Mouse (Mus musculus) midbrain, embryonic 13.5 days (tissue): ENCODE measurements around the gene Ttf2. TPM values are rescaled to one million over a fixed set of nuclear protein-coding genes. Genes with fewer than 3 reads are reported as not detected.

ENCODE experiments used
- ATAC-seq: fragments of 200-750 bp; cut with Nextera tagmentation; 2 replicates; pipeline ENCODE4 v1.8.0; 2017; ENCODE audit warnings: mild to moderate bottlenecking, moderate TSS enrichment, moderate library complexity
- H3K27ac ChIP-seq: fragments of 300-500 bp; sonication (generic); 2 replicates; pipeline ENCODE4 v1.5.1; 2015; ENCODE audit warnings: inconsistent platforms, mild to moderate bottlenecking, moderate library complexity
- H3K27me3 ChIP-seq: fragments of 300-500 bp; sonication (generic); 2 replicates; pipeline ENCODE4 v1.6.1; 2015; ENCODE audit warnings: mild to moderate bottlenecking, inconsistent platforms
- H3K36me3 ChIP-seq: fragments of 300-500 bp; sonication (generic); 2 replicates; pipeline ENCODE4 v1.6.1; 2015; ENCODE audit warnings: mild to moderate bottlenecking, inconsistent platforms
- H3K4me1 ChIP-seq: fragments of 300-500 bp; sonication (generic); replicated peaks from 2 replicates; pipeline ENCODE4 v1.6.1; 2015; ENCODE audit warnings: inconsistent platforms
- H3K4me2 ChIP-seq: fragments of 300-500 bp; sonication (generic); replicated peaks from 2 replicates; pipeline ENCODE4 v1.6.1; 2015; ENCODE audit warnings: moderate library complexity, mild to moderate bottlenecking, inconsistent platforms
- H3K4me3 ChIP-seq: fragments of 300-500 bp; sonication (generic); replicated peaks from 2 replicates; pipeline ENCODE4 v1.5.1; 2015; ENCODE audit warnings: mild to moderate bottlenecking, inconsistent platforms
- H3K9ac ChIP-seq: fragments of 300-500 bp; sonication (generic); replicated peaks from 2 replicates; pipeline ENCODE4 v1.6.1; 2015; ENCODE audit warnings: mild to moderate bottlenecking, inconsistent platforms
- H3K9me3 ChIP-seq: fragments of 300-500 bp; sonication (generic); 2 replicates; pipeline ENCODE4 v1.6.1; 2016; ENCODE audit warnings: mild to moderate bottlenecking, inconsistent platforms
- WGBS: fragments of 180-500 bp; shearing (Covaris S2); methylation state at CpG from one replicate; pipeline ENCODE4 v1.1.7; 2015; 5-methylcytosine and 5-hydroxymethylcytosine counted together
- polyA plus RNA-seq: library from polyadenylated mRNA; unstranded; fragments of >200 nt; fragmentation: Nextera tagmentation; extraction: Ambion mirVana; gene quantifications from 2 replicates; pipeline ENCODE4 v1.2.1, GENCODE M21; 2015

Ttf2 gene
- polyA plus RNA-seq, result 8.3 TPM in 2 replicates

DNA sequence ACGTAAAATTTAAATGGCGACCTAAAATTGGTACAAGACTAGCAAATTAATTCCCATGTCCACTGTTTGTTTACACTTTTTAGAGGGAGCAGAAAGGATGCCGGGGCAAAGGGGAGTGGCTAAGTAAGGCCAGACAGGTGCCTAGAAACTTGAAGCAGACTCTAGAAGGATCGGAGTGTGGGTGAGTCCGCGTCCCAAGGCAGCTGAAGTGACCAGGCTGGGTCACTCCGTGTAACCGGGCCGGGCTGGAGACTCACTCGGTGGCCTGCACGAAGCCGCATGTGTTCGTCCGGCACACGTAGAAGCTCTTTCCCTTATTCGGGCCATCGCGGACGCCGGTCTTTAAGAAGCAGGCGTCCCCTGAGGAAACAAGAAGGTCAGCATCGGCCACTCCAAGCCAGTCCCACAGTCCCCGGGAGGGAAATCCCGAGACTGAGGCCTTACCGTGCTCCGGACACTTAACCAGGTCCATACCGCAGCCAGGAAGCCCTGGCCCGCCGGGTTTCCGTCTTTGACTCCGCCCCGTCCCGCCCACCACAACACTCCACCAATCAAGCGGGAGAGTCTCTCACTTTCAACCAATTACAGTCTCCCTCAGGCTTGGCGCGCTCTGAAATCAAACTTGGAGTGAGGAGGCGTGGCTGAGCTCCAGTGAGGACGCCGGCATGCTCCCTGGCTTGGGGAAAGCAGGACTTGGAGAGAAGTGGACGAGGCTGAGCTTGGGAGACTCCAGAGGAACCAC is at the start of gene Ttf2:
TSS of gene Ttf2 (minus strand) at position 488 of the 742 bp plus-strand sequence.
- peak within 1 kb of the TSS; percentile 67 for H3K9ac ChIP-seq
- H3K4me2 ChIP-seq, result peak within 1 kb of the TSS; percentile 81
- peaks cover 10% of the 10 kb centered on the region for H3K4me1 ChIP-seq
- under 1% methylated on average over 40 of the region's 40 CpGs for WGBS
- peak; percentile 98 for ATAC-seq
- no peak within 1 kb of the TSS for H3K27ac ChIP-seq
- H3K36me3 ChIP-seq, result no peaks in the 10 kb centered on the region
- H3K9me3 ChIP-seq, result no peaks in the 10 kb centered on the region
- peak within 1 kb of the TSS; percentile 63 for H3K4me3 ChIP-seq
- H3K27me3 ChIP-seq, result no peaks in the 10 kb centered on the region

DNA sequence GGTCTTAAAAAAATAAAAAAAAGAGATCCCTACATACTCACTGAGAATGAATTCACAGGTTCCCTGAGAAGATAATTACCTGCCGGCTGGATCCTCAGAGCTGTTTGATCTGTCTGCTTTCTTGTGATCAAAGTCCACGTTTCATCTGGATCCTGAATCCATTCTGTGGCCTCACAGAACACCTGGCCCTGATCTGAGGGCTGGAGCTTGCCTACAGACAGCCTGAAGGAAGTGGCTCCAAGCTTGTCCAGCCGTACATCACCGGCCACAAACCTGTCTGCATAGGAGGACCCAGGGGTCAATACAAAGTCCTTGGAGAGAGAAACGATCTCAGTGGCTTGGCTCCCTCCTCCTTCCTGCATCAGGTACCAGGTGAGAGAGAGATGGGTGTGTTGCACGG is 49.0 kb upstream of the Ttf2 start:
- Histone ChIP-seq H3K36me3 (no peaks in the 10 kb centered on the region), H3K27ac (no peak overlapping the region), H3K9ac (no peak overlapping the region), H3K9me3 (no peaks in the 10 kb centered on the region), H3K4me1 (no peaks in the 10 kb centered on the region; the same call in 1 of the 2 replicates), H3K27me3 (no peaks in the 10 kb centered on the region), H3K4me3 (no peak overlapping the region), H3K4me2 (no peak overlapping the region)
- no peak for ATAC-seq
- 83% methylated on average over 6 of the region's 6 CpGs for WGBS

DNA sequence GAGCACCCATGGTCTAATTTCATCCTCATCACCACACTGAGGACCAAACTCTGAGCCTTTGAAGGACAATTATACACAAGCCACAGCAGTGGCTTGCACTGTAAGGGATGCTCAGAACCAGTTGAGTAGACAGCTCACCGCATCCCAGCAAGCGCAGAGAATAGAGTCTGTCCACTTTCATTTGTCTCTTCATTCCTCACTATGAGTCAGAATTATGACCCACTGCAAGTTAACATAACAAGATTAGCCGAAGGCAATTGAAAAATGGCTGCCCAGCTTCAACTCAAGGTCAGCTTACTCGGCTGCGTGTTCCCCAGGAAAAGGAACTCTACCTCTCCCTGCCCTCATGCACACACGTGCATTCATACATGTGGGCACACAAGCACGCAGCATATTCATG is 46.6 kb upstream of the Ttf2 start:
- 85% methylated on average over 7 of the region's 7 CpGs for WGBS
- no peaks in the 10 kb centered on the region for H3K27me3 ChIP-seq
- no peaks in the 10 kb centered on the region for H3K9me3 ChIP-seq
- H3K4me2 ChIP-seq, result no peak overlapping the region
- H3K27ac ChIP-seq, result no peak overlapping the region
- H3K9ac ChIP-seq, result no peak overlapping the region
- H3K4me1 ChIP-seq, result peaks cover 6% of the 10 kb centered on the region; the same call in 1 of the 2 replicates
- H3K4me3 ChIP-seq, result no peak overlapping the region
- no peaks in the 10 kb centered on the region for H3K36me3 ChIP-seq
- no peak for ATAC-seq

DNA sequence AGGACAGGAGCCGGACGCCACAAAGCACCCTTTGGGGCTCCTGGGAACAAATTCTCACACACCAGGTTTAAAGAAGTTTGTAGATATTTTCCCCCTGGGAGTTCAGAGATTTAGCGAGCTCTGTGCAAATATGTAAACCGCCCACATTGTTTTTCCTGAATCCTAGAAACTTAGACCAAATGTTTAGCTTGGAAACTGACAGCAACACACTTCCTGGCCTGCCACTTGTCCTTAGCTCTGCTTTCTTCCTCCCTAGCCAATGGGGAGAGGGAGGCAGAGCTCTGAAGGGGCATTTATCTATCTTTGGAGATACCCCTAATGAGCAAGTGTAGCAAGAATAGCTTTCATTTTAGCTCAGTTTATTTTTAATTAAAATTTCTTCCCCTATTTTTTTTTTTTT is 45.8 kb upstream of the Ttf2 start:
- Histone ChIP-seq H3K4me1 (peaks cover 6% of the 10 kb centered on the region; the same call in 1 of the 2 replicates), H3K4me3 (no peak overlapping the region), H3K9ac (no peak overlapping the region), H3K36me3 (no peaks in the 10 kb centered on the region), H3K27me3 (no peaks in the 10 kb centered on the region), H3K9me3 (no peaks in the 10 kb centered on the region), H3K4me2 (no peak overlapping the region), H3K27ac (no peak overlapping the region)
- WGBS, result 64% methylated on average over 4 of the region's 4 CpGs
- ATAC-seq, result no peak

DNA sequence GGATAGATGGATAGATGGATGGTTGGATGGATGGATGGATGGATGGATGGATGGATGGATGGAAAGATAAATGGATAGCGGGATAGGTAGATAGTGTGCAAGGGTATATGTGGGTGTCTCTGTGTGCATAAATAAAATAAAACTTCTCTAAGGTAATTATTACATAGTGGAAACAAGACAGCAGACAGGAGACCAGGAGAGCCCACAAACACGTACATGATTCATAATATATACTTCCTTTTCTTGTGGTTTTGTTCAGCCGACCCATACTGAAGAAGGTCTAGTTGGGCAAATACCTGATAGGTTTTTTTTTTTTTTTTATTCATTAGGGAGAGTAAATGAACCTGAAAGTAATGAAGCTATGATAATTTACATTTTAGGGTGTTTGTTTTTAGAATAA is 44.1 kb upstream of the Ttf2 start:
- no peaks in the 10 kb centered on the region for H3K9me3 ChIP-seq
- no peak for ATAC-seq
- H3K9ac ChIP-seq, result no peak overlapping the region
- WGBS, result 91% methylated on average over 3 of the region's 3 CpGs
- H3K36me3 ChIP-seq, result no peaks in the 10 kb centered on the region
- H3K4me1 ChIP-seq, result peaks cover 6% of the 10 kb centered on the region; the same call in 1 of the 2 replicates
- H3K4me3 ChIP-seq, result no peak overlapping the region
- no peaks in the 10 kb centered on the region for H3K27me3 ChIP-seq
- H3K4me2 ChIP-seq, result no peak overlapping the region
- H3K27ac ChIP-seq, result no peak overlapping the region

DNA sequence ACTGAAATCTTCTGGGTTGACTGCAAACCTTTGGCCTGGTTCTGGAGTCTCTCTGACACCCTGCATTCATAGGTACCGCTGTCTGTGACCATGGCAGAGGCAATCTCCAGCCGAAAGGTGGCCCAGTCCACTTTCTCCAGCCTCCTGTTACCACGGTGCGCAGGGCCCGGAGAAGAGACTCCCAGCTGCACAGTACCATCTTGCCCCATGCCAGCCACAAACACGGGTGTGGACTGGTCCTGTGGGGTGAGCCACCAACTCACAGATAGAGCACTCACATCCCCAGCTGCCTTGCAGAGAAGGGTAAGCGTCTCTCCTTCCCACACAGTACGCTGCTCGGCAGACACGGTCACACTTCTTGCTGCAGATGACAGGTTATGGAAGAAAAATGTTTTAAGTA is 43.5 kb upstream of the Ttf2 start:
- H3K36me3 ChIP-seq, result no peaks in the 10 kb centered on the region
- peaks cover 6% of the 10 kb centered on the region; the same call in 1 of the 2 replicates for H3K4me1 ChIP-seq
- 93% methylated on average over 10 of the region's 10 CpGs for WGBS
- H3K27me3 ChIP-seq, result no peaks in the 10 kb centered on the region
- H3K9me3 ChIP-seq, result no peaks in the 10 kb centered on the region
- no peak overlapping the region for H3K27ac ChIP-seq
- no peak for ATAC-seq
- H3K9ac ChIP-seq, result no peak overlapping the region
- H3K4me2 ChIP-seq, result no peak overlapping the region
- no peak overlapping the region for H3K4me3 ChIP-seq

DNA sequence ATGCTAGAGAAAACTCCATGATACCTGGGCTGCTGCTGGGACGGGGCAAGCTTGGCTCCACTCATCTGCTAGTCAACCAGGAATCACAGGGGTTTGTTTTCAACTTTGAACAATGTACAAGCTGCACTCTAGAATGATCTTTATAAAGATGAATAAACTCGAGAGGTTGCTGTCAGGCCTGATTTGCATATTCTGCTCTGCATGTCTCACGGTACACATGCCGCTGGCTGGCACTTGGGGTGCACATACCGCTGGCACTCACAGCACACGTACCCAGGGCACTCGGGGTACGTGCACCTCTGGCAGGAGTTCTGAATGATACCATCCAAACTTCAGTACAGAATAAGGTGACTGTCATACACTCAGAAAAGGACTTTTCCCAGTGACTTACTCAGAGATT is 43.1 kb upstream of the Ttf2 start:
- 74% methylated on average over 8 of the region's 8 CpGs for WGBS
- H3K4me1 ChIP-seq, result peaks cover 6% of the 10 kb centered on the region; the same call in 1 of the 2 replicates
- no peaks in the 10 kb centered on the region for H3K36me3 ChIP-seq
- H3K4me3 ChIP-seq, result no peak overlapping the region
- ATAC-seq, result no peak
- H3K4me2 ChIP-seq, result no peak overlapping the region
- H3K27me3 ChIP-seq, result no peaks in the 10 kb centered on the region
- no peak overlapping the region for H3K27ac ChIP-seq
- H3K9me3 ChIP-seq, result no peaks in the 10 kb centered on the region
- H3K9ac ChIP-seq, result no peak overlapping the region

DNA sequence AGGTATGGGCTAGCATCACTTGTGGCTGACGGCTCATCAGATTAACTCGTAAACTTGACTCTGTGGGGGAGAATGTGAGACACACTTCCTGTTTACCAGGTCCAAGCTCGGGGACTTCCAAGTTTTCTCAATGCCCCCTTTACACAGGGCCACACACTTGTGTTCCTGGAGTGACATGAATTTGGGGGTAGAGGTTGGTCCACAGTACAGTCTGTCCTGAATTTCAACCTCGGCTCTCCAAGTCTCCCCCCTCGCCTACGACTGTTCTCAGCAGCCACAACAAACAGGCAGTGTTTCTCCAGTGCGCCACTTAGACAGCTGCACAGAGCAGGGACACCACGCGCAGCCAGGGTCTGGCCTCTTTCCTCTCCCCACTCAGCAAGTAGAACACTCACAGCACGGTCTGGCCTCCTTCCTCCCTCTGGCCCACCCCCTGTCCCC is 42.7 kb upstream of the Ttf2 start:
- no peaks in the 10 kb centered on the region for H3K27me3 ChIP-seq
- H3K4me3 ChIP-seq, result no peak overlapping the region
- H3K27ac ChIP-seq, result no peak overlapping the region
- H3K4me2 ChIP-seq, result no peak overlapping the region
- 0 out of 2 replicates have a peak, but pooled peaks have one; percentile 17 for ATAC-seq
- H3K36me3 ChIP-seq, result no peaks in the 10 kb centered on the region
- H3K9me3 ChIP-seq, result no peaks in the 10 kb centered on the region
- 73% methylated on average over 10 of the region's 10 CpGs for WGBS
- H3K9ac ChIP-seq, result no peak overlapping the region
- H3K4me1 ChIP-seq, result peaks cover 6% of the 10 kb centered on the region; the same call in 1 of the 2 replicates

DNA sequence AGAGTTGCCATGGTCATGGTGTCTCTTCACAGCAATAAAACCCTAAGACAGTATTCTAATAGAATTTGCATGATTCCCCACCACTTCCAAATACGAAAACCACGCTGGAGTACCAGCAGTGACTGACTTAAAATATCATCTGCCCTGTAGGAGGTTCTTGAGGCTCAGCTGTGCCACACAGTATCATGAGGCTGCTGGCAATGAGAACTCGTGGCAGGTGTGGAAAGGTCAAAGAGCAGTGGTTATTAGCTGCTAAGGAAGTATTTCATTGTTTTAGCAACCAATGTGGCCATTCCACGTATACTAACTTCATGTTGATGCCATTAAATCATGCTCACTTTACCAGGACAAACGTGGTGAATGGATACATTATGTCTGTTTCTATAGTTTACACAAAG is 41.7 kb upstream of the Ttf2 start:
- H3K4me2 ChIP-seq, result no peak overlapping the region
- 73% methylated on average over 5 of the region's 5 CpGs for WGBS

DNA sequence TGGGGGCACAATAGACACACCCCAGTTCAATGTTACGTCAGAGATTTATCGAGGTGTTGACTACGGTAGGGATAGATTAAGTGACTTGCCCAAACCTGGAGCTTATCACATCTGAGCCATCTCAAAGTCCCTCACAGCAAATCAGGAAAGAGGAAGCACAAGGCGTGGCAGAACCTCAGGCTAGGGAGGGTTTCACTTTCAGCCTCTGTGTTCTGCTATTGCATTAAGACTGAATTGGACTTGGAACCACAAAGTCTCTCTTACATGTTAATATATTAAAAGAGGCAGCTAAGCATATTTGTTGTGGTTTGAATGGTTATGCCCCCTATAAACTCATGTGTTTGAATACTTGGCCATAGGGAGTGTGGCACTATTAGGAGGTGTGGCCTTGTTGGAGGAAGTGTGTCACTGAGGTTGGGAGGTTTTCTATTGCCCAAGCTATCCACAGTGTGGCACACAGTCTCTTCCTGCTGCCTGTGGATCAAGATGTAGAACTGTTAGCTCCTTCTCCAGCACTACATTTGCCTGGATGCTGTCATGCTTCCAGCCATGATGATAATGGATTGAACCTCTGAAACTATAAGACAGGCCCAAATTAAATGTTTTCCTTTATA is 41.2 kb upstream of the Ttf2 start:
- no peak for ATAC-seq
- no peak overlapping the region for H3K4me2 ChIP-seq
- 98% methylated on average over 4 of the region's 4 CpGs for WGBS

More for the DNA sequence above, 41.7 kb upstream of the Ttf2 start:
- Histone ChIP-seq H3K36me3 (no peaks in the 10 kb centered on the region), H3K9me3 (no peaks in the 10 kb centered on the region), H3K4me3 (no peak overlapping the region), H3K4me1 (peaks cover 6% of the 10 kb centered on the region; the same call in 1 of the 2 replicates), H3K27ac (no peak overlapping the region), H3K27me3 (no peaks in the 10 kb centered on the region), H3K9ac (no peak overlapping the region)
- ATAC-seq, result no peak

DNA sequence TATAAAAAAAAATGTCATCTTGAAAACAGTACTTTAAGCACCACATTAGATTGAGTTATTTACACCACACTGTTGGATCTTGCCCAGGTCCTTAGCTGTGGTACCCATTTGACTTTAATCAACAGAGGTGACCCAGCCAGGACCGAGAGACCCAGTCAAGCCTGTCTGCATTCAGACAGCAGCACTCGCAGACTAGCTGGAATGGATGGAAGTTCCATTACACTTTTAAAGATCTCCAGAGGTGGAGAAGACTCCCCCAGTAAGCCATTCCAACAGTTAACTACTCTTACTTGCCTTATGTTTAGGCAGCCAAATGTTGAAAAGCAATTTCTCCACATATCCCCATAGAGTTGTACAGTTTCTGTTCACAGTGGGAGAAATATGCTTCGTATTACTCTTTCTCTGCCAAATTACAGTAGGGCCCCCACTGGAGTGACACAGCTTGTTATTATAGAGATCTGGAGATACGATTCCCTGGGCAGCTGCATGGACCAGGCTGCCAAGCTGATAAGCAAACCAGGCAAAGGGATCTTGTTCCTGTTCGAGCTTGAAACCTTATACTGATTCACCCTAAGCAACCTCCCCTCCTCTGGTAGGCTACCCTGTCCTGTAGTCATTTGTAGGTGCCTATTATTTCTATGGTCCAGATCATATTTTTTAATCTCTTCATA is 37.8 kb upstream of the Ttf2 start:
- 86% methylated on average over 5 of the region's 5 CpGs for WGBS
- H3K27me3 ChIP-seq, result no peaks in the 10 kb centered on the region
- no peaks in the 10 kb centered on the region for H3K36me3 ChIP-seq
- H3K27ac ChIP-seq, result no peak overlapping the region
- H3K9me3 ChIP-seq, result no peaks in the 10 kb centered on the region
- no peak overlapping the region for H3K4me3 ChIP-seq
- 0 out of 2 replicates have a peak, but pooled peaks cover 1% of the 10 kb centered on the region for H3K4me1 ChIP-seq
- no peak overlapping the region for H3K4me2 ChIP-seq
- no peak overlapping the region for H3K9ac ChIP-seq
- ATAC-seq, result no peak

More for the DNA sequence above, 41.2 kb upstream of the Ttf2 start:
- H3K9me3 ChIP-seq, result no peaks in the 10 kb centered on the region
- H3K9ac ChIP-seq, result no peak overlapping the region
- H3K4me3 ChIP-seq, result no peak overlapping the region
- H3K4me1 ChIP-seq, result peaks cover 6% of the 10 kb centered on the region; the same call in 1 of the 2 replicates
- H3K27ac ChIP-seq, result no peak overlapping the region
- H3K36me3 ChIP-seq, result no peaks in the 10 kb centered on the region
- H3K27me3 ChIP-seq, result no peaks in the 10 kb centered on the region

DNA sequence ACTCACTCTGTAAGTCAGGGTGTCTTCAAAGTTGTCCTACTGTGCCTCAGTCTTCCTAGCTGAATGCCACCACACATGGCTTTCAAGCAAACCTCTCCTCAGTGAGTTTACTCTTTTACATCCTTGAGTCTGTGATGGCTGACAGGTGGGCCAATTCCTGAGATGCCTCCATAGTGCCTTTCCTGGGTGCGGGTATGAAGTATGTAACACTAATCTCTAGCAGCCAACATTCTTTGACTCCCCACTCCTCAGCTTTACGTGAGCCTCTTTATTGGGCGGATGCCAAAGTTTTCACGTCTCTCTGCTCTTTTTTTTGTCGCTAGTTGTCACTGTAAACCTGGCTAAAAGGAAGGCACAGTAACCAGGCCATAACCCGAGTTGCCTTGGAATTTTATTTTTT is 35.9 kb upstream of the Ttf2 start:
- Histone ChIP-seq H3K9ac (no peak overlapping the region), H3K4me2 (no peak overlapping the region), H3K36me3 (no peaks in the 10 kb centered on the region), H3K9me3 (no peaks in the 10 kb centered on the region), H3K27me3 (no peaks in the 10 kb centered on the region), H3K27ac (no peak overlapping the region), H3K4me1 (no peaks in the 10 kb centered on the region), H3K4me3 (no peak overlapping the region)
- no peak for ATAC-seq
- WGBS, result 83% methylated on average over 6 of the region's 6 CpGs
